Mouse (Mus musculus): Measurements from ENCODE around the gene Hpd. TPM values are rescaled to one million over a fixed set of nuclear protein-coding genes. Genes with fewer than 3 reads are reported as not detected.

Gene Hpd
- polyA plus RNA-seq, 1 experiment from 2014 or later: not detected

DNA sequence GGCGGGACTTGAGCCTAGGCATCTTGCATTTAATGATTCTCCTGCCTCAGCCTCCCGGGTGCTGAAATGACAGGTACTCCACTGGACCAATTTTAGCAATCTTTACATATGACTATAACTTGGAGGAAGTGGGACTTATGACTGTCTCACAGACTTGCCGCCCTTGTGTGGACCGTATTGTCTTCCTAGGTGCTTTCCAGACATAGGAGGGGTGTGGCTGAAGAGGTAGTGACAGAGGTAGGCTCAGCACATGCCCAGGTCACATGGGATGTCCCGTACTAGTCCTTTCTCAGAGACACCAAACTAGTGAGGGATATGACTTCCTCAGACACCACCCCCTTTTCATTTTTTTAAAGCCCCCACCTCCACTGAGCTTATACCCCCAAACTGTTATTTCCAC, 3.7 kb downstream of the Hpd start:
- no peaks in the 10 kb centered on the region for H3K36me3 ChIP-seq
- no peak for DNase-seq (ENCODE audit: low spot score)
- peaks cover 9% of the 10 kb centered on the region; the same call in 1 of the 2 replicates for H3K9me3 ChIP-seq (replicated peaks)
- no peaks in the 10 kb centered on the region for H3K27me3 ChIP-seq (ENCODE audit: low read depth, poor library complexity, severe bottlenecking)
- H3K27ac ChIP-seq (replicated peaks): no peak overlapping the region
- H3K4me3 ChIP-seq: no peak overlapping the region
- WGBS: 91% methylated on average over 5 of the region's 5 CpGs
- H3K4me1 ChIP-seq: no peaks in the 10 kb centered on the region

DNA sequence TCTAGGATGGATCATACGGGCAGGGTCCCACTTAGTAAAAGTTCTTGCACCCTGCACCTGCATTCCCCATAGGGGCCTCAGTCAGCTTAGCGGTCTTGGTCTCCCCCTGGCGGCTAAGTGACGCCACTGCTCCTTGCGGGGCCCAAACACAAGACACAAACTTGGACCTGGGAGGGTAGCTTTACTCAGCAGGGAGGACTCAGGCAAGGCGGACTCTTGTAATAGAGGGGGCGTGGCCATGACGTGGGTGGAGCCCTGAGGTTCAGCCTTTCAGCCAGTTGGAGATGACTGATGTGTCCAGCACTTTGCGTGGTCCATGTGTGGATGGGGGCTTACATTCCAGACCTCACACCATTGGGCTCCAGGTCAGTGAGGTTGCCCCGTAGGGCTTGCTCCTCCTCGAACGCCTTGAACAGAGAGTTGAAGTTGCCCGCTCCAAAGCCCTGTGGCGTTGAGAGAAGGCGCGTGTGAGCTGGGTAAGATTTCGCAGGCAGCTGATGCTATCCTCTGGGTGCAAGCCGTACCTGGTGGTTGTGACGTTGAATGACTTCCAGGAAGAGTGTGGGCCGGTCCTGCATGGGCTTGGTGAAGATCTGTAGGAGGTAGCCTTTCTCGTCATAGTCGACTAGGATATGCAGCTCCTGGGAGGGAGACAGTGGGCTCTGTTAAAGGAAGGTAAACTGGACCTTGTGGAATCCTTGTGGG, 10.7 kb downstream of the Hpd start:
- H3K9me3 ChIP-seq (replicated peaks): no peaks in the 10 kb centered on the region
- no peaks in the 10 kb centered on the region for H3K27me3 ChIP-seq (ENCODE audit: low read depth, poor library complexity, severe bottlenecking)
- peak; percentile 89 for DNase-seq (ENCODE audit: low spot score)
- H3K36me3 ChIP-seq: peaks cover 7% of the 10 kb centered on the region
- 16% methylated on average over 22 of the region's 22 CpGs for WGBS
- H3K27ac ChIP-seq (replicated peaks): no peak overlapping the region
- H3K4me3 ChIP-seq: peak overlapping the region; percentile 41
- H3K4me1 ChIP-seq: peaks cover 15% of the 10 kb centered on the region

DNA sequence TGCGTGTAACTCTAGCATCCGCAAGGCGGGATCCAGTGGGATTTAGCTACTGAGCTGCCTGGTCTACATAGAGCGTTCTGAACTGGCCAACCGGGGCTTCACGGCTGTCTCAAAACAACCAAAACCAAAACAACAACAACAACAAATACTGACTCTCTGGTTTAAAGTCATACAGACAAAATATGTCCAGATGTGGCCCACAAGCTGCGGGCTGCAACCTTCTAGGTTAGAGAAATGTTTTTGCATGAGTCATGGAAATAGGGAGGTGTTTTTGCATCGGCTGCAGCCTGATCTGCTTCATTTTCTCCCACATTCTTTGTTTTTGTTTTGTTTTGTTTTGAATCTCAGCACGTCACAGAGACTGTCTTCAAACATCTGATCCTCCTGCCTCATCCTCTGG, 12.2 kb downstream of the Hpd start:
- Histone ChIP-seq H3K4me1 (peaks cover 15% of the 10 kb centered on the region), H3K4me3 (no peak overlapping the region), H3K9me3 (replicated peaks) (no peaks in the 10 kb centered on the region), H3K27ac (replicated peaks) (no peak overlapping the region), H3K36me3 (peaks cover 21% of the 10 kb centered on the region), H3K27me3 (ENCODE audit: low read depth, poor library complexity, severe bottlenecking) (no peaks in the 10 kb centered on the region)
- 80% methylated on average over 9 of the region's 9 CpGs for WGBS
- no peak for DNase-seq (ENCODE audit: low spot score)

- no peak for DNase-seq (ENCODE audit: low spot score)
- H3K4me1 ChIP-seq: peaks cover 15% of the 10 kb centered on the region
- no peaks in the 10 kb centered on the region for H3K27me3 ChIP-seq (ENCODE audit: low read depth, poor library complexity, severe bottlenecking)
- H3K27ac ChIP-seq (replicated peaks): no peak within 1 kb of the TSS
- no peaks in the 10 kb centered on the region for H3K9me3 ChIP-seq (replicated peaks)
- peaks cover 27% of the 10 kb centered on the region for H3K36me3 ChIP-seq
- H3K4me3 ChIP-seq: no peak within 1 kb of the TSS
- 88% methylated on average over 5 of the region's 5 CpGs for WGBS
Observed at GRCm38 (mm10) chr5:123169284-123169683, 13.2 kb downstream of the Hpd start, which contains the start of gene Psmd9. Psmd9 (plus strand) TSS chr5:123169413.

- Histone ChIP-seq H3K4me1 (peaks cover 15% of the 10 kb centered on the region), H3K36me3 (peaks cover 44% of the 10 kb centered on the region), H3K4me3 (no peak overlapping the region), H3K27ac (replicated peaks) (no peak overlapping the region), H3K9me3 (replicated peaks) (no peaks in the 10 kb centered on the region), H3K27me3 (ENCODE audit: low read depth, poor library complexity, severe bottlenecking) (no peaks in the 10 kb centered on the region)
- 84% methylated on average over 5 of the region's 5 CpGs for WGBS
- DNase-seq (ENCODE audit: low spot score): no peak
Observed at GRCm38 (mm10) chr5:123167591-123167990, 14.9 kb downstream of the Hpd start.

DNA sequence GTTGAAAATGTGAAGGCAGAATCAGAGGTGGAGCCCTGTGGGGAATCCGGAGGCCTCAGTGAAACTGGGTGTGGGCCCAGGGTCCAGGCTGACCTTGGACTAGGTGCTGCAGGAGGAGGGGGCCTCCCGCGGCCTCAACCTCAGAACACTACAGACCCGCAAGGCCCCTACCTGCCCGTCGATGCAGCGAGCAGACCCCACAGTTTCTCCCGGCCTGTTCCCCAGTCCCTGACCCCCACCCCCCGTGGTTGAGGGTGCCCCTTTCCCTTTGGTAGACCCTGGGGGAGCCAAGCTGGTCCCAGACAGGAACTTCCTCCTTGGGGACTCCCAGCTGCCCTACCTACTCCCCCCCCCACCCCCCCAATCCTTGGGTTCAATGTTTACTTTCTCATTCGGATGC, 16.1 kb downstream of the Hpd start:
- Histone ChIP-seq H3K9me3 (replicated peaks) (no peaks in the 10 kb centered on the region), H3K4me1 (peaks cover 3% of the 10 kb centered on the region; the same call in 1 of the 2 replicates), H3K4me3 (no peak overlapping the region), H3K27me3 (ENCODE audit: low read depth, poor library complexity, severe bottlenecking) (no peaks in the 10 kb centered on the region), H3K36me3 (peaks cover 55% of the 10 kb centered on the region), H3K27ac (replicated peaks) (no peak overlapping the region)
- no peak for DNase-seq (ENCODE audit: low spot score)
- 91% methylated on average over 10 of the region's 10 CpGs for WGBS

GRCm38 (mm10) chr5:123162942-123163341, 19.6 kb downstream of the Hpd start:
- H3K4me3 ChIP-seq: no peak overlapping the region
- no peaks in the 10 kb centered on the region for H3K27me3 ChIP-seq (ENCODE audit: low read depth, poor library complexity, severe bottlenecking)
- no peak overlapping the region for H3K27ac ChIP-seq (replicated peaks)
- H3K36me3 ChIP-seq: peaks cover 88% of the 10 kb centered on the region
- H3K9me3 ChIP-seq (replicated peaks): no peaks in the 10 kb centered on the region
- WGBS: 85% methylated on average over 9 of the region's 9 CpGs
- H3K4me1 ChIP-seq: no peaks in the 10 kb centered on the region
- peak; percentile 25 for DNase-seq (ENCODE audit: low spot score)

DNA sequence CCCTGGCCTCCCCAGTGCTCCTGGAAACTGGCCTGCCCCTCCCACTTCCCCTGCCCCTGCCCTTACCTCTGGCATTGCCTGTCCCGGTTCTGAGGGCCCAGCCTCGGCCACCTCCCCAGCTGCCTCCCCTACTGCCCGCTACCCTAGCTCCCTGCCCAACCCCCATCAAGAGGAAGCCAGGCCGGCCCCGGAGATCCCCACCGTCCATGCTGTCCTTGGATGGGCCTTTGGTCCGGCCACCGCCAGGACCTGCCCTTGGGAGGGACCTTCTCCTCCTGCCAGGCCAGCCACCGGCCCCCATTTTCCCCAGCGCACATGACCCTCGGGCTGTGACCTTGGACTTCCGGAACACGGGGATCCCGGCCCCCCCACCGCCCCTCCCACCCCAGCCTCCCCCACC, 22.2 kb downstream of the Hpd start:
- DNase-seq (ENCODE audit: low spot score): no peak

DNA sequence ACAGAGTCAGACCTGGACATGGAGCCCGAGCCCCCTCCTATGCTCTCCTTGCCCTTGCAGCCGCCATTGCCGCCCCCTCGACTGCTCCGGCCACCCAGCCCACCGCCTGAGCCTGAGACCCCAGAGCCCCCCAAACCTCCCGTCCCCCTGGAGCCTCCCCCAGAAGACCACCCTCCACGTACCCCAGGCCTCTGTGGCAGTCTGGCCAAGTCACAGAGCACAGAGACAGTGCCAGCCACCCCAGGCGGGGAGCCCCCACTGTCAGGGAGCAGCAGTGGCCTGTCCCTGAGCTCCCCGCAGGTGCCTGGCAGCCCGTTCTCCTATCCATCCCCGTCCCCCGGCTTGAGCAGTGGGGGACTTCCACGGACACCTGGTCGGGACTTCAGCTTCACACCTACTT, 22.7 kb downstream of the Hpd start:
- 95% methylated on average over 15 of the region's 15 CpGs for WGBS
- H3K27ac ChIP-seq (replicated peaks): no peak overlapping the region
- H3K4me1 ChIP-seq: no peaks in the 10 kb centered on the region
- no peaks in the 10 kb centered on the region for H3K9me3 ChIP-seq (replicated peaks)
- no peak for DNase-seq (ENCODE audit: low spot score)
- no peaks in the 10 kb centered on the region for H3K27me3 ChIP-seq (ENCODE audit: low read depth, poor library complexity, severe bottlenecking)
- no peak overlapping the region for H3K4me3 ChIP-seq
- peaks cover 97% of the 10 kb centered on the region for H3K36me3 ChIP-seq

More for the DNA sequence above, 22.2 kb downstream of the Hpd start:
- no peak overlapping the region for H3K27ac ChIP-seq (replicated peaks)
- H3K27me3 ChIP-seq (ENCODE audit: low read depth, poor library complexity, severe bottlenecking): no peaks in the 10 kb centered on the region
- H3K9me3 ChIP-seq (replicated peaks): no peaks in the 10 kb centered on the region
- H3K36me3 ChIP-seq: peaks cover 92% of the 10 kb centered on the region
- no peak overlapping the region for H3K4me3 ChIP-seq
- H3K4me1 ChIP-seq: no peaks in the 10 kb centered on the region
- 92% methylated on average over 15 of the region's 15 CpGs for WGBS

DNA sequence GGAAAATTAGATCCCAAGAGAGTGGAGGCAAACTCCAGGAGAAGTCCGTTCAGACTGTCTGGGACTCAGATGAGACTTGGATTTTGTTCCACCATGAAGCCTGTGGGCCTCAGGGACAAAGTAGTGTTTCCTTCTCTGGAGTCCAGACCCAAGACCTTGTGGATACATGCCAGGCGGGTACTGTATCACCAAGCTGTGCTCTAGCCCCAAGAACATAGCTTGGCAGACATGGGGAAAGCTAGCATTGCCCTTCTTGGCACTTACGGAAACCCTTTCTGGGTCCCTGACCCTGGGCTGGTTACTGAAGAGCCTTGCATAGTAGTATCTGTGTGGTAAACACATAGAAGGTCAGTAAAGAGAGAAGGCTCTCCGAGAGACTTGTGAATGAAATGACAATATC, 23.1 kb downstream of the Hpd start:
- Histone ChIP-seq H3K9me3 (replicated peaks) (no peaks in the 10 kb centered on the region), H3K27me3 (ENCODE audit: low read depth, poor library complexity, severe bottlenecking) (no peaks in the 10 kb centered on the region), H3K27ac (replicated peaks) (no peak overlapping the region), H3K36me3 (peaks cover 97% of the 10 kb centered on the region), H3K4me3 (no peak overlapping the region), H3K4me1 (no peaks in the 10 kb centered on the region)
- DNase-seq (ENCODE audit: low spot score): no peak
- WGBS: 94% methylated on average over 4 of the region's 4 CpGs

GRCm38 (mm10) chr5:123157972-123158371, 24.6 kb downstream of the Hpd start:
- Histone ChIP-seq H3K4me3 (no peak overlapping the region), H3K27ac (replicated peaks) (no peak overlapping the region), H3K4me1 (no peaks in the 10 kb centered on the region), H3K27me3 (ENCODE audit: low read depth, poor library complexity, severe bottlenecking) (no peaks in the 10 kb centered on the region), H3K9me3 (replicated peaks) (no peaks in the 10 kb centered on the region), H3K36me3 (peaks cover 97% of the 10 kb centered on the region)
- no peak for DNase-seq (ENCODE audit: low spot score)
- 94% methylated on average over 4 of the region's 4 CpGs for WGBS

- WGBS: 90% methylated on average over 12 of the region's 12 CpGs
- Histone ChIP-seq H3K27me3 (ENCODE audit: low read depth, poor library complexity, severe bottlenecking) (no peaks in the 10 kb centered on the region), H3K4me1 (no peaks in the 10 kb centered on the region), H3K27ac (replicated peaks) (no peak overlapping the region), H3K36me3 (peaks cover 97% of the 10 kb centered on the region), H3K9me3 (replicated peaks) (no peaks in the 10 kb centered on the region), H3K4me3 (no peak overlapping the region)
- peak; percentile 26 for DNase-seq (ENCODE audit: low spot score)
Observed at GRCm38 (mm10) chr5:123156763-123157162, 25.8 kb downstream of the Hpd start.

- H3K27me3 ChIP-seq (ENCODE audit: low read depth, poor library complexity, severe bottlenecking): no peaks in the 10 kb centered on the region
- WGBS: 59% methylated on average over 7 of the region's 7 CpGs
- peaks cover 97% of the 10 kb centered on the region for H3K36me3 ChIP-seq
- no peak overlapping the region for H3K27ac ChIP-seq (replicated peaks)
- peak; percentile 70 for DNase-seq (ENCODE audit: low spot score)
- H3K9me3 ChIP-seq (replicated peaks): no peaks in the 10 kb centered on the region
- peaks cover 13% of the 10 kb centered on the region for H3K4me1 ChIP-seq
- H3K4me3 ChIP-seq: no peak overlapping the region
Observed at GRCm38 (mm10) chr5:123155425-123155824, 27.1 kb downstream of the Hpd start.
